Mouse (Mus musculus) liver, adult (tissue): ENCODE measurements around the gene Rnf216.
A peak's percentile ranks its signal among the peaks of the same experiment; 100 is the strongest.

Source experiments
- GATA4 ChIP-seq: IDR thresholded peaks from 2 replicates; pipeline ENCODE4 v1.6.1; 2014; ENCODE audit warnings: mild to moderate bottlenecking, low read length; ENCODE audit not compliant: insufficient replicate concordance

The Rnf216 gene

GRCm38 (mm10) chr5:143062251-143062650 lies 50.5 kb downstream of the Rnf216 start:
- no peak for TF ChIP-seq GATA4

DNA sequence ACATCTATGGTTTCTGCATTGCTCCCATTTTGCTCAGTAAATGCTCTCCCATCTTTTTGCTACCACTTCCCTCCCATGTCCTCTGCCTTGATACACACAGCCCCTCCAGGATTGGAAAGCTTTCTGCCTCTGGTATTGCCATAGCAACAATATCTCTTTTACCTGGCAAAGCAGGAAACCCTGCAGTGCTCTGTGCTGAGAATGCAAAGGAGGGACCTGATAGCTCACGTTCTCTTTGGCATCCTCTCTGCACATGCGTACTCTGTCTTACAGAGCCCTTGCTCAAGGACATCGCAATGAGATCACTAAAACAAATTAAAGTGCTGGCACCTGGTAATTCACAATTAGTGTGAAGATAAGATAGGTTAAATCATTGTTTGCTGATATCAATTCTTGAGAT lies 51.3 kb downstream of the Rnf216 start:
- TF ChIP-seq GATA4: no peak

DNA sequence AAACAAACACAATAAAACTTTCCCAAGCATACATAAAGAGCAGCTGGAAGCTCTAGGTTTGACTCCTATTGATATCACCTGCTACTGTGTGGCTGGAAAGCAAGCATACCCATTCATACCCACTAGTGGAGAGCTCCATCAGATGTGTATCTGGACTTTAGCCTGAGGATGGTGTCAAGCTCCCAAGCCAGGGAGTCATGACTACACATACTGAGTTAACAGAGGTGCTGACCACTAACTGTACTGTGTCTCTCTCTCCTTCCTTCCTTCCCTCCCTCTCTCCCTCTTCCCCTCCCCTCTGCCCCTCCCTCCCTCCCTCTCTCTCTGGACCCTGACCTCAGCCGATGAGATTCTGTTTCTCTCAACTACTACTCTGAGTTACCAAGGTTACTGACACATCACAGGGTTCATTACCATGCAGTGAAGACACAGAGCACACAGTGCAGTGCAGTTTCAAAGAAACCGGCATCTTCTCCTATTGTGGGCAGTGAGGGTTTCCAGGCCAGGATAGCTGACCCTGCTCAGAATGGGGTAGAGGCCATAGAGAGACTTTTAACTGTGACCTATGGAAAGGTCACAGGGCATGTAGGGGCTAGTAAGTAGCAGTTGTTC lies 51.9 kb downstream of the Rnf216 start:
- TF ChIP-seq GATA4: no peak

GRCm38 (mm10) chr5:143059958-143060357 lies 52.8 kb downstream of the Rnf216 start:
- TF ChIP-seq GATA4: no peak

GRCm38 (mm10) chr5:143059182-143059581 lies 53.6 kb downstream of the Rnf216 start:
- no peak for TF ChIP-seq GATA4

GRCm38 (mm10) chr5:143058675-143059074 lies 54.1 kb downstream of the Rnf216 start:
- TF ChIP-seq GATA4: no peak

GRCm38 (mm10) chr5:143058208-143058607 lies 54.6 kb downstream of the Rnf216 start:
- peak; percentile 44; the same call in 1 of the 2 replicates for TF ChIP-seq GATA4

DNA sequence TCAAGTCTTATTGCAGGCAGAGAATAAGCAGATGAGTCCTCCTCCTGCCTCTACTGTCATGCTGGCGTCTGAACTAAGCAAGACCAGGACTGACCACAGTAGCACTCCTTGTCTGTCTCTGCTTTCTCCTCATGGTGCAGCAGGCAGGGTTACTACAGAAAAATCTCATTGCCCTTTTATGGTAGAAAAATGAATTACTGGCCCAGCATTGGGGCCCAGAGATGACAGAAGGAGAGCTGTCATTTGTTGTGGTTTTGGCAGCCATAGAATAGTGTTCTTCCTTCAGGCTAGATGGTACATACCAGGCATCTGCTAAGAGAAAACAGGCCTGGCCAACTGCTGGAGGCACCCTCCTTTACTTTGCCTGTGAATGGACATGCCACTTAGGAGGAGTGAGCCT lies 55.0 kb downstream of the Rnf216 start:
- no peak for TF ChIP-seq GATA4

DNA sequence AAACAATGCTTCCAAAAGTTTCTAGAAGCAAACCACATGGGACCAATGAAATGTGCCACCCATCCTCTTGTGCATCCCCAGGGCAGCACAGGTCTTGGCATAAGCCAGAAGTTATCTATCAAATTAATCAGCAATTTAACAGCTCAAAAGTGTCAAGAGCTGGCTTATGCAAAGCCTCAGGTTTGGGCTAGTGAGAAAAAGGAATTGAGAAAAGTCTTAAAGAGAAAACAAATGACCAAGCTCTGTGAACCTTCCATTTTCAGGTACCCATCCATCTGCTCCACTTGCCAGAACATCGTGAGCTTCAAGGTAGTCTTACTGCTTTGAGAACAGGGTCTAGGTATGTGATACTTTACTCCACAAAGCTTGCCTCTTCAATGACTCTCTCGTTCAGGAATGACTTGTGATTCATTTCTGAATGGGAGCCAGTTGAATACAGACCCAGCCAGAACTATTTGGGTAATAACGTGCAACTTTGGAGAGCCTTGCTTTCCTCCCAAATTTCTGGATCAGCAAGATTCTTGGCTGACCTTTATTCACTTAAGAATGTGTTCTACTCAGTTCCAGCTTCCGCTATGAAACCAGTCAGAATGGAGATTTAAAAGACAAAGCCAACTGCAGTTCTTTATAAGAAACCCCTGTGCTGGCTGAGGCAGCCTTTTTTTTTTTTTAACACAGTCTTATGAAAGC lies 56.5 kb downstream of the Rnf216 start:
- no peak for TF ChIP-seq GATA4

DNA sequence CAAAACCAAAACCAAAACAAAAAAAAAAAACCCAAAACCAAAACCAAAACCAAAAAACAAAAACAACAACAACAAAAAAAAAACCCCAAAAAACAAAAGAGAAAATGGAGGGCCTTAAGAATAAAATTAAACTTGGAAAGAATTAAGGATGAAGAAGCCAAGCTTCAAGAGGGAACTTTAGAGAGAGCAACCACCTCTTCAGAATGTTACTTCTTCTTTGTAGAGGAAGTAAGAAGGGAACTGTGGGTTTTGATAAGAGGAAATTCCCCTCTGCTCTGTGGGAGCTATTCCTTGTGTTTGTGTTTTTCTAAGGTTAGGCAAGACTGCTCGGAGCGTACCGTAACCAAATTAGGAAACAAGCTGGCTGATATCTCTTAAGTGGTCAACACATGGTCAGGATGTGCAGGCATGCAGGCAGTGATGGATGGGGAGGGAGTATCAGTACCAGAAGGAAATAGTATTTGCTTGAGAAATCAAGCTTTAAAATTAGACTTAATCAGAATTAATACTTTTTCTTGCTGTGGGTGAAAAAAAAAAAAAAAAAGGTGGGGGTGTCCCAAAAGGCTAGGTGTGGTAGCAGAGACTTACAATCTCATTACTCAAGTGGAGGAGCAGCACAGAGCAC lies 57.2 kb downstream of the Rnf216 start:
- peak; percentile 92 for TF ChIP-seq GATA4

GRCm38 (mm10) chr5:143054703-143055102 lies 58.1 kb downstream of the Rnf216 start:
- TF ChIP-seq GATA4: no peak

GRCm38 (mm10) chr5:143053132-143053972 lies 59.4 kb downstream of the Rnf216 start:
- no peak for TF ChIP-seq GATA4

GRCm38 (mm10) chr5:143052677-143053076 lies 60.1 kb downstream of the Rnf216 start:
- no peak for TF ChIP-seq GATA4

DNA sequence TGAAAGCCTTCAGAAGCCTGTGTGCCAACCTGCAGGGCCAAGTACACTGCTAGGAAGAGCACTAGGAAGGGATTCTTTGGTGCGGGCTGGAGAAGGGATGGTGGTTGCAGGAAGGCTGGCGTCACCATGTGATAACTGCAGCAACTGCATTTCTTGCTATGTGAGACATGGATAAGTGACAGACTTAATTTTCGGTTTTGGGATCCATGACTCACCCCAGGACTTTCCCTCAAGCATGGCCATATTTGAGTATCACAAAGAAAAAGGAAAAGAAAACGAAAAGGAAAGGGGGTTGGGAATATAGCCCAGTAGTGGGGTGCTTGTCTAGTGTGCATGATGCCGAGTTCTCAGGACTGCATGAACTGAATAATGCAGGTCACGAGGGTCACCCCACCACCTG lies 60.9 kb downstream of the Rnf216 start:
- TF ChIP-seq GATA4: no peak

DNA sequence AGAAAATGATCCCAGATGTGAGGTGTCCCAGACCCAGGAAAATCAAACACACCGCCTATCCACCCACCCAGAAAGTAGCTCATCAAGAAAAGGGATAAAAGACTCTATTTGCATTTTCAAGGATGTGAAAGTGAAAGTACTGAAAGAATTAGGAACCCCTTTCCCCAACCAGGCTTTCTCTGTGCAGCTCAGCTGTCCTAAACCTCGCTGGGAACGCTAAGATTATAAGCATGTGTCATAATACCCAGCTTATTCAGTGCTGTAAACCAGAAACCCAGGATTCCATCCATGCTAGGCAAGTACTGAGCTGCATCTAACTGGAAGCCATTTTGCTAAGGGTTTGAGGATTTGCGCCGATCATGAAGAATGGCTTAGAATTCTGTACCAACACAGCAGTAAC lies 62.5 kb downstream of the Rnf216 start:
- TF ChIP-seq GATA4: no peak
